Mouse (Mus musculus): ENCODE measurements around the gene Klf13.

DNA sequence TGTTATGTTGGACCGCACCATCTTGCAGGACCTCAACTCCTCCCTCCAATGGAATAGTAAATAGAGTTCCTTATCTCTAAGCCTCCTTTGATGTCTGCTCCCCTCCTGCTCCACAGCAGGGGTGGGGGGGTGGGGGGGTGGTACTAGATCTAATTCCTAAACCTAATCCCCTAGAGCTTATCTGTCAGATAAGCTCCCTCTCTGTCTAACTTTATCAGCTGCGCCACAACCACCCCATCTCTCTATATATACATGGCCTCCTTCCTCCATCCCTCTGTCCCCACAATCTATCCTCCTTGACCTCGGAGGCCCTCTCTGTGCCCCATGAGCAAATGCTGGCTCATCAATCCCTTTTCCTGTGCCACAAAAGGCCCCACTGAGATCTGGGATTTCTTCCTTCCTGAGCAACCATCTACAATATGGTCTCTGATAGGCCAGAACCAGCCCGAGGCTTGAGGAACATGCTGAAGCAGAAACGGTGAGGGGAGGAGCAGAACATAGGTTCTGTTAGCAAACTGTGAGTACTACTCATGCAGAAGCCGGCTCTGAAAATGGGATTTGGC lies 70.3 kb downstream of the Klf13 start:
- TF ChIP-seq CTCF (IDR thresholded peaks at IDR 0.05; ENCODE audit: low read depth) (no peak), EP300 (optimal IDR thresholded peaks at IDR 0.05) (no peak)
